Mouse (Mus musculus) small intestine, adult 2 months (tissue): ENCODE measurements around the gene Nup43.

ENCODE experiments used
- CTCF ChIP-seq: fragments of 200-500 bp; IDR thresholded peaks from 2 replicates; pipeline ENCODE4 v1.5.1; 2012; ENCODE audit warnings: low read depth, mild to moderate bottlenecking, control low read depth, inconsistent platforms, low read length, moderate library complexity, mixed read lengths; ENCODE audit not compliant: insufficient replicate concordance, insufficient read length; ENCODE audit errors: extremely low read depth
- POLR2A ChIP-seq: fragments of 200-500 bp; IDR thresholded peaks from 2 replicates; pipeline ENCODE4 v1.6.1; 2012; ENCODE audit warnings: low read depth, mild to moderate bottlenecking, control low read depth, inconsistent platforms, low read length, moderate library complexity

DNA sequence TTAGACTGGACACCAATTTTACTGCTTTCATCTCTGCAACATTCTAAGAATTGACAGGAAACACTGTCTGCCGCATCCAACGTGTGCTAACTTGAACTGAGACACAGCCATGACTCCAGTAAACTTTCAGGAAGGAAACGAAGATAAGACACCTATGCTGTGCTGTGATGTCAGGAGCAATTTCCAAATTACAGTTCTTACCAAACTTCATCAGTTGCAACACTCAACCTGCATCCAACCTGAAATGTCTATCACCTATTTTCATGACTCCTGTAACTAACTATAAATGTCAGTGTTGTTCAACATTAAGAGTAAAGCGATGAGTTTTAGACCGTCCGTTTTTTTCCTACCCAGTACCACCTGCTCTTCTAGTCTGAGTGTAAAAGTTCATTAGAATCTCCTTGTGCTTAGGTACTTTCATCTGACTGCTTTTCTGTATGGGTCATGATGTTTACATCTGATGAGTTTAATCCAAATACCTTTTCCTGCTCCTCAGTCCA is 3.2 kb upstream of the Nup43 start:
- TF ChIP-seq CTCF (no peak), POLR2A (no peak)
